In genomic region chr17:90007438-90008109, GRCm38 (mm10) we compare ENCODE assay signal across 8 mouse cellular contexts.
DNase-seq lines count a peak whose midpoint lies in the region; ATAC-seq and TF ChIP-seq lines count a peak whose summit lies in the region.

No protein-coding gene starts in this region.

- no peak overlapping the region for H3K27ac ChIP-seq in heart, embryonic 11.5 days (ENCODE audit: low read depth, low read length)
- H3K27ac ChIP-seq in midbrain, embryonic 14.5 days (replicated peaks; ENCODE audit: low read depth, low read length) = no peak overlapping the region
- no peak overlapping the region for H3K27ac ChIP-seq in kidney, adult 2 months (ENCODE audit: insufficient read depth, low read depth, low read length)

- ATAC-seq in heart, embryonic 11.5 days (replicated peaks; ENCODE audit: insufficient number of reproducible peaks, low FRiP score, low TSS enrichment) = peak; percentile 61; the same call in 1 of the 2 replicates
- ATAC-seq in midbrain, embryonic 14.5 days (ENCODE audit: low FRiP score, low TSS enrichment) = peak; percentile 48; the same call in 1 of the 2 replicates
- no peak for ATAC-seq in erythroblast, adult 5-6 weeks (replicated peaks; ENCODE audit: low FRiP score, poor library complexity, severe bottlenecking)

- H3K36me3 ChIP-seq in heart, embryonic 11.5 days (ENCODE audit: control insufficient read depth, insufficient read depth, low read length) = no peaks in the 10 kb centered on the region
- H3K36me3 ChIP-seq in midbrain, embryonic 14.5 days (ENCODE audit: control insufficient read depth, insufficient read depth, low read length) = no peaks in the 10 kb centered on the region
- H3K36me3 ChIP-seq in kidney, adult 2 months (ENCODE audit: control insufficient read depth, insufficient read depth, low read length) = no peaks in the 10 kb centered on the region

- TF ChIP-seq POLR2A in kidney, adult 2 months (IDR thresholded peaks at IDR 0.05; ENCODE audit: low read depth, low read length) = no peak

- H3K9ac ChIP-seq in heart, embryonic 11.5 days (ENCODE audit: low read depth, low read length) = no peak overlapping the region
- H3K9ac ChIP-seq in midbrain, embryonic 14.5 days (replicated peaks; ENCODE audit: low read length) = no peak overlapping the region

- TF ChIP-seq CTCF in kidney, adult 2 months (conservative IDR thresholded peaks at IDR 0.05; ENCODE audit: insufficient read depth, insufficient read length, low read depth, low read length) = no peak

- peak overlapping the region; percentile 31 for H3K4me2 ChIP-seq in heart, embryonic 11.5 days
- no peak overlapping the region for H3K4me2 ChIP-seq in midbrain, embryonic 14.5 days (ENCODE audit: low read length)

- H3K27me3 ChIP-seq in heart, embryonic 11.5 days (ENCODE audit: control insufficient read depth, insufficient read depth, low read length) = no peaks in the 10 kb centered on the region
- no peaks in the 10 kb centered on the region for H3K27me3 ChIP-seq in midbrain, embryonic 14.5 days (ENCODE audit: control insufficient read depth, insufficient read depth, low read length)
- no peaks in the 10 kb centered on the region; the same call in 1 of the 2 replicates for H3K27me3 ChIP-seq in kidney, adult 2 months (replicated peaks; ENCODE audit: control insufficient read depth, insufficient read depth, low read length)

- 35% methylated on average over 5 of the region's 5 CpGs for WGBS in heart, embryonic 11.5 days (ENCODE audit: insufficient replicate concordance)
- 54% methylated on average over 5 of the region's 5 CpGs for WGBS in midbrain, embryonic 14.5 days
- WGBS in kidney, adult 2 months = 56% methylated on average over 5 of the region's 5 CpGs

- H3K4me3 ChIP-seq in heart, embryonic 11.5 days (ENCODE audit: low read depth, low read length) = no peak overlapping the region
- H3K4me3 ChIP-seq in midbrain, embryonic 14.5 days (replicated peaks; ENCODE audit: low read depth, low read length) = no peak overlapping the region
- no peak overlapping the region for H3K4me3 ChIP-seq in kidney, adult 2 months (ENCODE audit: insufficient read depth, low read depth, low read length)

- no peaks in the 10 kb centered on the region for H3K4me1 ChIP-seq in heart, embryonic 11.5 days (ENCODE audit: control insufficient read depth, insufficient read depth, low read length)
- no peaks in the 10 kb centered on the region for H3K4me1 ChIP-seq in midbrain, embryonic 14.5 days (ENCODE audit: control insufficient read depth, insufficient read depth, low read length)
- H3K4me1 ChIP-seq in kidney, adult 2 months (ENCODE audit: control insufficient read depth, insufficient read depth, low read length) = no peaks in the 10 kb centered on the region

- no peaks in the 10 kb centered on the region for H3K9me3 ChIP-seq in heart, embryonic 11.5 days (replicated peaks; ENCODE audit: control insufficient read depth, low read length)
- no peaks in the 10 kb centered on the region for H3K9me3 ChIP-seq in midbrain, embryonic 14.5 days (ENCODE audit: control insufficient read depth, low read length)

- DNase-seq in layer of hippocampus, adult 9-11 months = peak; percentile 39
- DNase-seq in layer of hippocampus, postnatal 14 days (ENCODE audit: low spot score in 2 of 2) = no peak
- peak; percentile 60 for DNase-seq in cerebellum, adult 11 months
- peak; percentile 54 for DNase-seq in midbrain, embryonic 14.5 days
- no peak for DNase-seq in lung, postnatal 10 days
- no peak for DNase-seq in kidney, adult 2 months

Comparison
In these comparisons a context has a peak if more than half of its experiments do, and no peak if none do; other contexts are left out.
1. DNase-seq: peak in layer of hippocampus, adult 9-11 months (single experiment), cerebellum, adult 11 months (single experiment) and midbrain, embryonic 14.5 days (single experiment); none in layer of hippocampus, postnatal 14 days (0 of 2), lung, postnatal 10 days (single experiment) and kidney, adult 2 months (single experiment).